Mouse (Mus musculus): ENCODE results near the gene Znhit6.

- TF ChIP-seq POLR2A (IDR thresholded peaks at IDR 0.05; ENCODE audit: insufficient read length, low read depth) (no peak), POLR2AphosphoS2 (IDR thresholded peaks at IDR 0.05; ENCODE audit: insufficient read length, low read depth) (no peak), MYOD1 (IDR thresholded peaks at IDR 0.05; ENCODE audit: control insufficient read depth in 1 of 3, insufficient read length in 2 of 3, low read depth in 2 of 3) (no peak), SRF (IDR thresholded peaks at IDR 0.05; ENCODE audit: control insufficient read depth, insufficient read length, low read depth) (no peak), MAX (IDR thresholded peaks at IDR 0.05; ENCODE audit: low read depth) (no peak), TCF12 (IDR thresholded peaks at IDR 0.05; ENCODE audit: insufficient read depth, poor library complexity, severe bottlenecking) (no peak)
Measured at GRCm38 (mm10) chr3:145627830-145628229, 51.8 kb downstream of the Znhit6 start.
